Mouse (Mus musculus) brain, embryonic 14.5 days (tissue): ENCODE results near the gene Sned1. TPM values are rescaled to one million over a fixed set of nuclear protein-coding genes. Genes with fewer than 3 reads are reported as not detected.
A peak's percentile ranks its signal among the peaks of the same experiment; 100 is the strongest.
"Not testable (repeated sequence)": the region's sequence is repeated elsewhere in the genome, so short reads cannot be mapped to it uniquely, and the experiment has no call there.

Experiments used
- DNase-seq: peaks from one replicate; pipeline ENCODE4 v3.0.0-alpha.2; 2011; ENCODE audit warnings: low read depth
- CTCF ChIP-seq: fragments of 200-500 bp; IDR thresholded peaks from 2 replicates; pipeline ENCODE4 v1.5.1; 2012; ENCODE audit warnings: inconsistent platforms, mild to moderate bottlenecking, moderate library complexity, borderline replicate concordance; ENCODE audit not compliant: insufficient read depth, insufficient read length; ENCODE audit errors: extremely low read depth
- POLR2A ChIP-seq: fragments of 200-500 bp; IDR thresholded peaks from 2 replicates; pipeline ENCODE4 v1.6.1; 2012; ENCODE audit warnings: mild to moderate bottlenecking, inconsistent platforms, borderline replicate concordance; ENCODE audit not compliant: poor library complexity, insufficient read depth, insufficient read length, severe bottlenecking; ENCODE audit errors: extremely low read depth
- polyA plus RNA-seq: library from polyadenylated mRNA; depleted of rRNA; stranded (reverse); fragments of >200 nt; gene quantifications from 2 replicates; pipeline ENCODE4 v1.2.3, GENCODE M21; 2012

The Sned1 gene
- polyA plus RNA-seq, 1 experiment = 12.9 TPM

DNA sequence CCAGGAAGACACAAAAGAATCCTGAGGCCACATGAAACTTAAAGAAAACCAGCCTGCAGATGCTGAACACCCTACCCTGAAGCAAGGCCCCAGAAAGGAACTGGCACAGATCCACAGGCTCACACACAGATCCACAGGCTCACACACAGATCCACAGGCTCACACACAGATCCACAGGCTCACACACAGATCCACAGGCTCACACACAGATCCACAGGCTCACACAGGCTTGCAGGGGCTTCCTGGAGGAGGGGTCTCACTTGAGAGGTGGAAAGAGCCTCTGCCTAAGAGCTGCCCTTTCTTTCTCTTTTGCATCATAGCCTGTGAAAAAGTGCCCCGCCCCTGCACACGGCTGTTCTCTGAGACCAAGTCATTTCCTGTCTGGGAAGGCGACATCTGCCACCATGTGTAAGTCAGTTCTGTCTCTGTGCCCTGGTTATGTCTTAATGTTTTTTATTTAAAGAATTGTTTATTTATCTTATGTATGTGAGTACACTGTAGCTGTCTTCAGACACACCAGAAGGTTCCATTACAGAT, 54.1 kb downstream of the Sned1 start:
- TF ChIP-seq POLR2A = no peak
- no peak for TF ChIP-seq CTCF
- no peak for DNase-seq

DNA sequence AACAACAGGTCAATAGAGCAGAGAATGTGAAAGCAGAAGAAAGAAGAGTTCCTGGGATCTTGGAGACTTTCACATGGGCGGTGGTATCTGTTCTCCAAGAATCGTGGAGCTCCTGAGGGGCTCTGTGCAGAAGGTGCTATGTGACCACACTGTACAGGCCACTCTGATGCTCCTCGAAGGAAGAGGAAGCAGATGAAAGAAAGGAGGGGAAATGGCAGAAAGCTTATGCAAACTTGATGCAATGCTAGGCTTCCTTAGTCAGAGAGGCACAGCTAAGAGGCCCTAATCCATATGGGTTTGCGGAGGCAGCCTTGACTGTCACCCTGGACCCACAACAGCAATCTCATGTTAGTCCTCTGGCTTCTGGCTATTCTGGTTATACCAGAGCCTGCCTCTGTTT, 55.3 kb downstream of the Sned1 start:
- TF ChIP-seq CTCF (no peak), POLR2A (no peak)
- DNase-seq = no peak

DNA sequence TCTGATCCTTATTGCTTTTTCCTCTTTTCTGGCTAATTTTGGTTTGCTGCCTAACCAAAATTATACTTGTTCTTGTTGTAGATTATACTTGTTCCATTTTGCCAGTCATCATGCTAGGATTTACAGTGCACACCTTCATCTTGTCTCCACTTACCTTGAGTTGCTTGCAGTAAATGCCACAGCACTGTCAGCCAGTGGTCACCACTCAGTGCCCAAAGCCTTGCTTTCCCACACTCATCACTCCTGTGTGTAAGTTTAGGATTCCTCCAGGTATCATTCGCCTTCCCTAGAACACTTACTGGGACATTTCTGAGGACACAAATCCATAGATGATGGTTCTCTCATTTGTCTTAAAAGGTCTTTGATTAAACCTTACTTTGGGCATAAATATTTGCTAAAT, 56.0 kb downstream of the Sned1 start:
- no peak for DNase-seq
- TF ChIP-seq POLR2A = no peak
- TF ChIP-seq CTCF = no peak

DNA sequence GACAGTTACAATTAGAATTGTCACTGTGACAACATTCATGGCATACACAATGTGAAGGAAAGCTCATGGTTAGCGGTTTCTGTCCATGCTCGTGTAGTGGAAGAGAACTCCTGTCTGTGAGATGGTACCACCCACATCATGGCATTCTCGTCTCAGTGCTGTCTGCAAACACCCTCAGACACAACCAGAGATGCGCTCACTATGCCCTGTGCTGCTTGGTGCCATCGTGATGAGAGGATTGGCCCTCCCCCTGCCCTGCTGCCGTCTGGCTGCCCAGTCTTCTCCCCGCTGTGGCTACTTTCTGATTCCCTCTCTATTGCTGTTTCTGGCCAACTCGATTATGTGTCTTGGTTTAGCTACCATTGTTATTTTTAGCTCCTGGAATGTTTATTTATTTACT, 56.4 kb downstream of the Sned1 start:
- DNase-seq = no peak
- TF ChIP-seq POLR2A (no peak), CTCF (no peak)

DNA sequence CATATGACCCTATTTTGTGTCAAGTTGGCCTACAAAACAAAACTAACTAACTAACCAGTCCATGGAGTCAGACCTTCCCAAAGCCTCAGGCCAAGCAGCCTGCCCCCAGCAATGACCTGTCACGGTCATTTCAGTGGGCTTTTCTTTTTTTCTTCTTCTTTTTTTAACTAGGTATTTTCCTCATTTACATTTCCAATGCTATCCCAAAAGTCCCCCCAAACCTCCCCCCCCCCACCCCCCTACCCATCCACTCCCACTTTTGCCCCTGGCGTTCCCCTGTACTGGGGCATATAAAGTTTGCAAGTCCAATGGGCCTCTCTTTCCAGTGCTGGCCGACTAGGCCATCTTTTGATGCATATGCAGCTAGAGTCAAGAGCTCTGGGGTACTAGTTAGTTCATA, 58.9 kb downstream of the Sned1 start:
- DNase-seq = not testable (repeated sequence)

DNA sequence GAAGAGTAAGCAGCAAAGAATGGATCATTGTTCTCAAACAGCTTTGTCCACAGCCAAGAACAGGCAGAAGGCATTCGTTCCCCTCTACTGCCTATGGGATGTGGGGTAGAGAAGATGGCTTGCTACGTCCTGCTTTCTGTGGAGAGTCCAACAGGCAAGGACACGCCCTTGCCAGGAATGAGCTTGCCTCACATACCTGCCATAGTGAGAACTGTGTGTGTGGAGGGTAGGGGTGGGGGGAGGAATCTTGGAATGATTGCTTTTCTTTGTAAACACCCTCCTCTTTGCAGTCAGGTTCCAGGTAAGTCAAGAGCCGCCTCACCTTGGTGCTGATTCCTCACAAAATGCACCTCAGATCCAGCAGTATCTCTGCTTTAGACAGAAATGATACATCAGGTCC, 64.2 kb downstream of the Sned1 start:
- DNase-seq = no peak
- no peak for TF ChIP-seq CTCF
- no peak for TF ChIP-seq POLR2A

DNA sequence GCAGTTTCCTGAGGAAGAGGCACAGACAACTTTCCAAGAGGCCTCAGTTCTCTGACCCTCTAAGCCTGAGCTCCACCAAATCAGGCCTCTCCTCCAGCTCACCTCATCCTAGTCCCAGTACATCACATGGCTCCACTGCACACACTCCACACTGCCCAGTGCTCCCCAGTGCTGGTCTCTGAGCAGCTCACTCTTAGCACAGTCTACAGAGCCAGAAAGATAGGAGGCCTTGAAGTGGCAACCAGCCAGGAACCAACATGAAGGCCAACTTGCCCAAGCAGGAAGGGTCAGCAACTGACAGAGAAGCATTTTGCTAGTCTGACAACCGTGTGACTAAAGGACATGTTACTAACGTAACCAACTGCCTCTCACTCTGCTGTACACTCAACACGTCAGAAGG, 64.9 kb downstream of the Sned1 start:
- DNase-seq = no peak
- TF ChIP-seq POLR2A = no peak
- TF ChIP-seq CTCF = no peak

DNA sequence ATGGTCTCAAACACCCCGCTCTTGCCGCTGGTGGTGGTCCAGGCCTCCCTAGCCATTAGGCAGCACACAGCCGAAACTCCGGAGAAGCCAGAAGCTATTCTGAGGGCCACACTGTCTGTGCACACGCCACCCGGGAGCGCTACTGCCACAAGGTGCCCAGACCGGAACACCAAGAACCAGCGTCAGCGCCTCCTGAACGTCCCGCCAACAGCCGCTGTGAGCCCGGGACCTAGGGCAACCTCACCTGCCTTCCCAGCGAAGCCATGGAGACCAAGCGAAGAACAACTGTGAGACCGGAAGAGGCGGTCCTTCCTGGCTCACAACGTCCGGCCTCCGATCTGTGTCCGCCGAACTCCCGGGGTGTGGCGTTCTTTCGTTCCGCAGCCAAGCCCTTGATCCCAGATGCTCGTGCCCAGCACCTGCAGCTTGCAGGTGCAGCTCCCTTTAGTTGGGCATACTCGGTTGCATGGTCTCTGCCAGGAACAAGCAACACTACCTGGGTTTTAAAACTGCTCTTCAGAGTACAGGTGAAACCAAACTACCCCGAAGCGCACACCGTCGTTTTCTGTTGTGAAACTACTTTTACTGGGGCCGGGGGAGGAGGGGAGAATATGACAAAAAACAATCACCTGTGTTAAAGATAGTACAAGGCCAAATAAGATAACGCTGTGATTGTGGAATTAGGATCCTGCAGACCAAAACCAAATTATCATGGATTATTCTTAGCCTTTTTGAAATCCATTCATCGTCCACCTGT, 70.1 kb downstream of the Sned1 start, which contains the start of gene Mterf4:
Gene Mterf4 (minus strand): TSS at position 335 of the 757 bp plus-strand sequence.
- TF ChIP-seq POLR2A (peak; percentile 12; the same call in 1 of the 2 replicates), CTCF (no peak)
- DNase-seq = peak; percentile 94

DNA sequence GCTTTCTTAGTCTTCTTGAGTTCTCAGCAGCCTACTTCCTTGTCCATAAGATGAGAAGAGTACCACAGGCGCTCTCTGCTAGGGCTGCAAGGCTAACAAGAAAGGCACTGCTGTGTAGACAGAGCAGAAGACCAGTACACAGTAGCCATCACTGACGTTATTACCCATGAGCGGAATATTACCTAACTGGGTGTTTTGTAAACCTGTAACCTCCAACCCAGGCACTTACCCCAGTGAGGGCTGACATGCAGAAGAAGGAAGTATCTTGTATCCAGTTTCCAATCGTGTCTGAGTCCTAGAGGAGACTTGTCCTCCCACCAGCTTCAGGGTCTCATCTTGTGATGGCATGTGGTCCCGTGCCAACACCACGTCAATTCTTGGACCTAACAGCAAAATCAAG, 88.3 kb downstream of the Sned1 start:
- no peak for DNase-seq
- TF ChIP-seq POLR2A (no peak), CTCF (no peak)

DNA sequence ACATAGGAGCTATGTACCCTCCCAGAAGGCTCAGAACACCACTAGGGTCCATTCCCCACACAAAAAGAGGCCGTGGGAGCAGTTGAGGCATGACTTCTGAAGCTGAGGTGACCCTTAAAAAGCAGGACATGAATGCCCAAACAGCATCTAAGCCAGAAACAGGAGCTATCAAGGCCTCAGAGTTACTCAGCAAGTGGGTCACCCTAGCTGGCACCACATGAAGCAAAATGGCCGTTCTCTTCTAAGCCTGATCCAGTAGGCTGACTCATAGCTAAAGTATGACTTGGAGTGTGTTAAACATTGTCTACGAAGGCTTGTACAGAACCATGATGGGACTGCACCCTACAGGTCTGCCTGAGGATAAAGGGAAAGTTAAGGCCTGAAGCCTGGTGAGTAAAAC, 90.8 kb downstream of the Sned1 start:
- TF ChIP-seq POLR2A (no peak), CTCF (no peak)
- no peak for DNase-seq

DNA sequence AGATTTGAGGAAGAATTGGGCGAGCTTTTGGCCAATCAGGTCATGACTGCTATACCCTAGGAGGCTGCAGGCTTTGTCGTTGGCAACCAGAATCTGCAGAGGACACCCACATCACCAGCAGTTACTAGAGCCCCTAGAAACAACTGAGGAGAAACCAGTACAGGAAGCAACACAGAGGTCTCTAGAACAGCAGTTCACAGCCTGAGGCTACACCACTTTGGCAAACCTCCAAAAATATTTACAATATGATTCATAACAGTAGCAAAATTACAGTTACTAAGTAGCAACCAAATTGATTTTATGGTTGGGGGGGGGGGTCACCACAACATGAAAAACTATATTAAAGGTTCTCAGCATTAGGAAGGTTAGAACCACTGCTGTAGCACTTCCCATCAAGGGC, 99.0 kb downstream of the Sned1 start:
- TF ChIP-seq POLR2A (no peak), CTCF (no peak)
- DNase-seq = no peak
